Mouse (Mus musculus) MN1 (cell line): ENCODE data around the gene Reg4.

Source experiments
- DNase-seq: peaks from one replicate; pipeline ENCODE4 v3.0.0-alpha.2; 2016; ENCODE audit warnings: low spot score

The Reg4 gene

GRCm38 (mm10) chr3:98237240-98237639, 15.3 kb downstream of the Reg4 start:
- DNase-seq: no peak

- no peak for DNase-seq
Measured at GRCm38 (mm10) chr3:98238150-98238549, 16.2 kb downstream of the Reg4 start.

GRCm38 (mm10) chr3:98242051-98242450, 20.1 kb downstream of the Reg4 start:
- DNase-seq: no peak

GRCm38 (mm10) chr3:98242458-98243037, 20.6 kb downstream of the Reg4 start:
- no peak for DNase-seq

GRCm38 (mm10) chr3:98245892-98246291, 23.9 kb downstream of the Reg4 start:
- no peak for DNase-seq

GRCm38 (mm10) chr3:98246985-98247751, 25.2 kb downstream of the Reg4 start:
- no peak for DNase-seq

GRCm38 (mm10) chr3:98249378-98249777, 27.4 kb downstream of the Reg4 start:
- DNase-seq: no peak

- DNase-seq: no peak
Measured at GRCm38 (mm10) chr3:98249833-98250448, 28.0 kb downstream of the Reg4 start.

GRCm38 (mm10) chr3:98254059-98254458, 32.1 kb downstream of the Reg4 start:
- DNase-seq: no peak

- no peak for DNase-seq
Measured at GRCm38 (mm10) chr3:98254656-98255583, 33.0 kb downstream of the Reg4 start.

- DNase-seq: no peak
Measured at GRCm38 (mm10) chr3:98258723-98259122, 36.8 kb downstream of the Reg4 start.

- no peak for DNase-seq
Measured at GRCm38 (mm10) chr3:98259271-98259751, 37.4 kb downstream of the Reg4 start.

GRCm38 (mm10) chr3:98260534-98260933, 38.6 kb downstream of the Reg4 start:
- DNase-seq: no peak

- no peak for DNase-seq
Measured at GRCm38 (mm10) chr3:98261415-98261814, 39.5 kb downstream of the Reg4 start.

GRCm38 (mm10) chr3:98262133-98262532, 40.2 kb downstream of the Reg4 start:
- DNase-seq: no peak

GRCm38 (mm10) chr3:98267249-98267651, 45.3 kb downstream of the Reg4 start:
- DNase-seq: peak; percentile 71

GRCm38 (mm10) chr3:98273623-98274398, 51.9 kb downstream of the Reg4 start:
- no peak for DNase-seq

- no peak for DNase-seq
Measured at GRCm38 (mm10) chr3:98279682-98280081, 57.7 kb downstream of the Reg4 start.

- DNase-seq: no peak
Measured at GRCm38 (mm10) chr3:98280204-98280932, 58.4 kb downstream of the Reg4 start, which contains the start of gene Hmgcs2. TSS of gene Hmgcs2 (plus strand) at chr3:98280435.

GRCm38 (mm10) chr3:98280933-98281678, 59.1 kb downstream of the Reg4 start:
- peak; percentile 75 for DNase-seq
